Mouse (Mus musculus) forebrain, embryonic 11.5 days (tissue): ENCODE measurements around the gene Anapc1. TPM values are rescaled to one million over a fixed set of nuclear protein-coding genes. Genes with fewer than 3 reads are reported as not detected.

ENCODE experiments used
- ATAC-seq: fragments of 200-750 bp; cut with Nextera tagmentation; replicated peaks from 2 replicates; pipeline ENCODE4 v1.8.0; 2017; ENCODE audit warnings: moderate TSS enrichment; ENCODE audit not compliant: low FRiP score
- DNase-seq: peaks from one replicate; pipeline ENCODE4 v3.0.0-alpha.2; 2017; ENCODE audit warnings: low spot score
- H3K27ac ChIP-seq: fragments of 300-500 bp; sonication (generic); 2 replicates; pipeline ENCODE4 v1.5.1; 2014; ENCODE audit warnings: low read depth, low read length
- H3K27me3 ChIP-seq: fragments of 300-500 bp; sonication (generic); 2 replicates; pipeline ENCODE4 v1.6.1; 2014; ENCODE audit warnings: mild to moderate bottlenecking, low read length, mixed read lengths; ENCODE audit not compliant: control insufficient read depth, insufficient read depth
- H3K36me3 ChIP-seq: fragments of 300-500 bp; sonication (generic); 2 replicates; pipeline ENCODE4 v1.6.1; 2014; ENCODE audit warnings: mild to moderate bottlenecking, low read length, moderate library complexity, mixed read lengths; ENCODE audit not compliant: control insufficient read depth, insufficient read depth
- H3K4me1 ChIP-seq: fragments of 300-500 bp; sonication (generic); replicated peaks from 2 replicates; pipeline ENCODE4 v1.6.1; 2014; ENCODE audit warnings: low read length, mixed read lengths; ENCODE audit not compliant: control insufficient read depth, insufficient read depth
- H3K4me2 ChIP-seq: fragments of 300-500 bp; sonication (generic); 2 replicates; pipeline ENCODE4 v1.6.1; 2014; ENCODE audit warnings: low read depth, mild to moderate bottlenecking, low read length, moderate library complexity, mixed read lengths; ENCODE audit not compliant: severe bottlenecking
- H3K4me3 ChIP-seq: fragments of 300-500 bp; sonication (generic); 2 replicates; pipeline ENCODE4 v1.5.1; 2014; ENCODE audit warnings: low read depth, low read length
- H3K9ac ChIP-seq: fragments of 300-500 bp; sonication (generic); 2 replicates; pipeline ENCODE4 v1.6.1; 2014; ENCODE audit warnings: low read length
- H3K9me3 ChIP-seq: fragments of 300-500 bp; sonication (generic); 2 replicates; pipeline ENCODE4 v1.6.1; 2016; ENCODE audit warnings: low read length, mixed read lengths; ENCODE audit not compliant: control insufficient read depth
- WGBS: fragments of 180-500 bp; shearing (Covaris S2); extraction: QIAGEN DNeasy Blood & Tissue Kit; methylation state at CpG from one replicate; pipeline ENCODE4 v1.1.7; 2014; 5-methylcytosine and 5-hydroxymethylcytosine counted together
- polyA plus RNA-seq: library from polyadenylated mRNA; unstranded; fragments of >200 nt; fragmentation: Nextera tagmentation; extraction: Ambion mirVana; gene quantifications from 2 replicates; pipeline ENCODE4 v1.2.1, GENCODE M21; 2014

Gene Anapc1
- polyA plus RNA-seq, 1 experiment from 2014 or later: 120 TPM

- ATAC-seq: no peak
- no peak overlapping the region for H3K4me3 ChIP-seq
- DNase-seq: no peak
- WGBS: 96% methylated on average over 8 of the region's 8 CpGs
- H3K27ac ChIP-seq: no peak overlapping the region
- no peaks in the 10 kb centered on the region for H3K27me3 ChIP-seq
- H3K9me3 ChIP-seq: no peaks in the 10 kb centered on the region
- H3K4me1 ChIP-seq: no peaks in the 10 kb centered on the region
- H3K9ac ChIP-seq: no peak overlapping the region
- peaks cover 12% of the 10 kb centered on the region for H3K36me3 ChIP-seq
- H3K4me2 ChIP-seq: no peak overlapping the region
These were observed 76.0 kb downstream of the Anapc1 start for GRCm38 (mm10) chr2:128611178-128611577.

GRCm38 (mm10) chr2:128609286-128609685, 77.9 kb downstream of the Anapc1 start:
- H3K9me3 ChIP-seq: no peaks in the 10 kb centered on the region
- DNase-seq: no peak
- WGBS: 80% methylated on average over 5 of the region's 5 CpGs
- H3K27ac ChIP-seq: no peak overlapping the region
- H3K9ac ChIP-seq: no peak overlapping the region
- no peak overlapping the region for H3K4me2 ChIP-seq
- H3K36me3 ChIP-seq: peaks cover 7% of the 10 kb centered on the region; the same call in 1 of the 2 replicates
- no peak for ATAC-seq
- H3K27me3 ChIP-seq: no peaks in the 10 kb centered on the region
- H3K4me1 ChIP-seq: no peaks in the 10 kb centered on the region
- H3K4me3 ChIP-seq: no peak overlapping the region

DNA sequence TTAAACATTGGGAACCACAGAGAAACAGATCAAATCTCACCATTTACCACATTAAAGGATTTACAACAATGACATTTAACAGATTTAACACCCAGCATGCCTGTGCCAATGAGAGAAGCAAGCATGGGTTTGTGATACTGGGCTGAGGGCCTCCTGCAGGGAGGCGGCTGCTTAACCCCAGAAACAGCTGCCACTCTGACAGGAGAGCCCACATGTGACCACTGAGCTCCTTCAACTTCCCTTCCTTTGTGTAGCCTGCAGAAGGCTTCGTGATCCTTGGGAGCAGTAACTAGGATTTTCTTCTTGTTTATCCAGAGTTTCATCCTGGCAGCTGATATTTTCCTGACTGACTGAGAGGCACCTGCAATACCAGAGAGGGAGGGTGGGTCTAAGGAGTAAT, 85.7 kb downstream of the Anapc1 start:
- no peaks in the 10 kb centered on the region for H3K27me3 ChIP-seq
- ATAC-seq (no peak), DNase-seq (no peak)
- no peaks in the 10 kb centered on the region for H3K36me3 ChIP-seq
- no peaks in the 10 kb centered on the region for H3K9me3 ChIP-seq
- no peak overlapping the region for H3K4me2 ChIP-seq
- 35% methylated on average over 2 of the region's 2 CpGs for WGBS
- no peak overlapping the region for H3K4me3 ChIP-seq
- no peak overlapping the region for H3K9ac ChIP-seq
- H3K27ac ChIP-seq: no peak overlapping the region
- no peaks in the 10 kb centered on the region for H3K4me1 ChIP-seq

- H3K9ac ChIP-seq: no peak overlapping the region
- no peak overlapping the region for H3K4me2 ChIP-seq
- H3K9me3 ChIP-seq: no peaks in the 10 kb centered on the region
- DNase-seq: no peak
- no peak overlapping the region for H3K4me3 ChIP-seq
- H3K27ac ChIP-seq: no peak overlapping the region
- WGBS: 89% methylated on average over 7 of the region's 7 CpGs
- no peaks in the 10 kb centered on the region for H3K4me1 ChIP-seq
- no peak for ATAC-seq
- no peaks in the 10 kb centered on the region for H3K27me3 ChIP-seq
- no peaks in the 10 kb centered on the region for H3K36me3 ChIP-seq
These were observed 94.9 kb downstream of the Anapc1 start for GRCm38 (mm10) chr2:128592301-128592700.

DNA sequence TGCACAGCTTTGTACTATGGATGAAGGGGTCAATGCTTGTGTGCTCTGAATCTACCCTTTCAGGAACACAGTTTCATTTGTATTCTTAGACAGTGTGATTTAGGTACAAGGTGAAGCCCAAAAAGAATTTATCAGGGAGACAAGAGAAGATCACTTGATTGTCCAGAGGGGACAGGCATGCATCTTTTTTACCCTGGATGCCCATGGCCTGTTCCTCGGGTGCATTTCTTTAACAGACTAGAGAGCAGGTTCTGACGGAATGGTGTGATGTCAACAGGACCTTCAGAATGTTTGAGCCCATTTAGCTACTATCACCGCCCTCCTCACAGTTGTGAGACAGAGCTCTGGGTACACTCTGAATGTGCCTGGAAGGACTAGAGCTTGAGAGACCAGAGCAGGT, 96.3 kb downstream of the Anapc1 start, which contains the start of gene Spdye4c:
Gene Spdye4c, plus strand, starts transcription at position 301 of the 400 bp plus-strand sequence.
- WGBS: 94% methylated on average over 3 of the region's 3 CpGs
- Histone ChIP-seq H3K36me3 (no peaks in the 10 kb centered on the region), H3K27ac (no peak within 1 kb of the TSS), H3K9ac (no peak within 1 kb of the TSS), H3K4me2 (no peak within 1 kb of the TSS), H3K4me1 (no peaks in the 10 kb centered on the region), H3K27me3 (no peaks in the 10 kb centered on the region), H3K4me3 (no peak within 1 kb of the TSS), H3K9me3 (no peaks in the 10 kb centered on the region)
- ATAC-seq (no peak), DNase-seq (no peak)

DNA sequence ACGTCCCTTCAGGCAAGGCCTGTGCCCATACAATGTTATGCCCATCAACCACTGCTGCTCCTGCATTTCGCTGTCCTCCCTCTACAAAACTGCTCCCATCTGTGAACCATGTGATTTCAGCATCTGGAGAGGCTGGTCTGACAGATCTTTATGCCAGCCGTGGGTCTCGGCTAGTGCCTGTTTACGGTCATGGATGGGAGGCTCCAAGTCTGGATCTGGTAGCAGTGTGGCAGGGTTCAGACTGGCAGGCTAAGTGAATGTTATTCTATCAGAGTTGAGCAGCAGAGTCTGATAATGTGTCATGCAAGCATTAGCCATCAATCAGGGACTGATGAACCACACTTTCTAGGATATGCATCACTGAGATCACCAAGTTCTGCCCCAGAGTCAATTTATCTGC, 104.3 kb downstream of the Anapc1 start:
- no peak overlapping the region for H3K4me2 ChIP-seq
- 86% methylated on average over 5 of the region's 5 CpGs for WGBS
- DNase-seq: no peak

GRCm38 (mm10) chr2:128572726-128573624, 114.2 kb downstream of the Anapc1 start:
- ATAC-seq (0 out of 2 replicates have a peak, but pooled peaks have one; percentile 39), DNase-seq (peak; percentile 86)
- no peak overlapping the region for H3K9ac ChIP-seq
- WGBS: 53% methylated on average over 16 of the region's 16 CpGs
- H3K27me3 ChIP-seq: no peaks in the 10 kb centered on the region
- H3K36me3 ChIP-seq: no peaks in the 10 kb centered on the region
- no peak overlapping the region for H3K4me2 ChIP-seq
- H3K9me3 ChIP-seq: no peaks in the 10 kb centered on the region
- H3K4me1 ChIP-seq: no peaks in the 10 kb centered on the region
- H3K4me3 ChIP-seq: no peak overlapping the region
- no peak overlapping the region for H3K27ac ChIP-seq

More for the DNA sequence above, 104.3 kb downstream of the Anapc1 start:
- Histone ChIP-seq H3K9me3 (no peaks in the 10 kb centered on the region), H3K4me3 (no peak overlapping the region), H3K9ac (no peak overlapping the region), H3K27ac (no peak overlapping the region), H3K27me3 (no peaks in the 10 kb centered on the region), H3K36me3 (no peaks in the 10 kb centered on the region), H3K4me1 (no peaks in the 10 kb centered on the region)
- ATAC-seq: no peak

- H3K4me3 ChIP-seq: no peak overlapping the region
- DNase-seq (no peak), ATAC-seq (no peak)
- H3K9me3 ChIP-seq: no peaks in the 10 kb centered on the region
- H3K4me2 ChIP-seq: no peak overlapping the region
- no peaks in the 10 kb centered on the region for H3K36me3 ChIP-seq
- H3K27me3 ChIP-seq: no peaks in the 10 kb centered on the region
- WGBS: 81% methylated on average over 4 of the region's 4 CpGs
- no peak overlapping the region for H3K9ac ChIP-seq
- H3K4me1 ChIP-seq: no peaks in the 10 kb centered on the region
- H3K27ac ChIP-seq: no peak overlapping the region
These were observed 116.2 kb downstream of the Anapc1 start for GRCm38 (mm10) chr2:128571001-128571400.

DNA sequence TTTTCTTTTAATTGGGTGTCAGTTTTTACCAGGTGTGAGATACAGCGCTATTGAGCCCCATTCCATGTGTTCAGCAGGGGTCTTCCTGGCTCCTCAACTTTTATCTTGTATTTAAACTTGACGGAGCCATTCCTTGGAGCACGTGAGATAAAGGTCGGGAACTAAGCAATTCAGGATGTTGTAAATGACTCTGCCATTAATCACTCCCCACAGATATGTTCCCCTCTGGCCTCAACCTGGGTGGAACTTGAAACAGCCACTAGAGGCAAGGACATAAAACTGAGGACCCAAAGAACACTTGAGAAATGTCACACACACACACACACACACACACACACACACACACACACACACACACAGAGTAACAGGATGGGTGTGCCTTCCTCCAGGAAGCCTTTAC, 118.7 kb downstream of the Anapc1 start:
- Histone ChIP-seq H3K9ac (no peak overlapping the region), H3K4me3 (no peak overlapping the region), H3K36me3 (no peaks in the 10 kb centered on the region), H3K4me1 (no peaks in the 10 kb centered on the region), H3K9me3 (no peaks in the 10 kb centered on the region), H3K4me2 (no peak overlapping the region), H3K27me3 (no peaks in the 10 kb centered on the region), H3K27ac (no peak overlapping the region)
- DNase-seq (no peak), ATAC-seq (no peak)
- WGBS: 80% methylated on average over 4 of the region's 4 CpGs
